ENCODE assay signal across 21 mouse cellular contexts in the genomic region with DNA sequence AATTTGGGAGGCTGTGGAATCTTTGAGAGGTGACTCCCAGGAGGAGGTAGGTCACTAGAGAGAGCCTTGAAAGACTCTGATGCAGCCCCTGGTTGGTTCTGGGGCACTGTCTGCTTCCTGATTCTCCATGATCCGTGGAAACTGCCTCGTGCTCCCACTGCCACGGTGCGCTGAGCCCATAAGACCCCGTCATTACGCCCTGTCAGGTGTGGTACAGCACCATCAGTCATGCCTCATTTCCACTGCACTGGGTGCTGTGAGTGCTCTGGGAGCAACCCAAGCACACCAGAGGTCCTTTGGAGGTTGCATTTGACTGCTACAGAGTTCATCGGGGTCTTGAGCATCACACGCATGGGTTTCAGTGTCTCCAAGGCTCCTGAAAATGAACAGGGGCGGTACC.
DNase-seq lines count a peak whose midpoint lies in the region; ATAC-seq and TF ChIP-seq lines count a peak whose summit lies in the region.
"Had no signal": no experiment of that assay in that cellular context is flagged by ENCODE, and none has a peak within 500 bp of the region (broad histone marks: within the 10 kb centered on the region; RNA-seq: fewer than 3 reads in every experiment).

No protein-coding gene starts in this region.

- no peaks in the 10 kb centered on the region for H3K9me3 ChIP-seq in kidney, embryonic 15.5 days (replicated peaks)
- H3K9me3 ChIP-seq in kidney, postnatal 0 days (replicated peaks; ENCODE audit: low read length): no peaks in the 10 kb centered on the region
- H3K9me3 ChIP-seq: embryonic facial prominence, embryonic 13.5 days; embryonic facial prominence, embryonic 15.5 days; forebrain, embryonic 10.5 days; forebrain, embryonic 12.5 days had no signal

- H3K4me3 ChIP-seq in kidney, embryonic 15.5 days (replicated peaks): no peak overlapping the region
- no peak overlapping the region for H3K4me3 ChIP-seq in kidney, postnatal 0 days (replicated peaks; ENCODE audit: low read depth, low read length)
- H3K4me3 ChIP-seq: embryonic facial prominence, embryonic 13.5 days; embryonic facial prominence, embryonic 15.5 days; erythroblast, embryonic 14.5 days; forebrain, embryonic 10.5 days; forebrain, embryonic 12.5 days had no signal

- no peak overlapping the region for H3K9ac ChIP-seq in kidney, embryonic 15.5 days
- H3K9ac ChIP-seq in kidney, postnatal 0 days (ENCODE audit: low read depth, low read length): no peak overlapping the region
- H3K9ac ChIP-seq: embryonic facial prominence, embryonic 13.5 days; embryonic facial prominence, embryonic 15.5 days; forebrain, embryonic 12.5 days had no signal

- ATAC-seq in kidney, embryonic 15.5 days (replicated peaks; ENCODE audit: low FRiP score): peak; percentile 75
- no peak for ATAC-seq in kidney, postnatal 0 days (replicated peaks; ENCODE audit: low FRiP score, low read depth)
- ATAC-seq: forebrain, embryonic 14.5 days; forebrain, embryonic 16.5 days had no signal

- 40% methylated on average over 9 of the region's 9 CpGs for WGBS in kidney, embryonic 15.5 days
- WGBS in kidney, postnatal 0 days: 45% methylated on average over 9 of the region's 9 CpGs

- no peaks in the 10 kb centered on the region for H3K27me3 ChIP-seq in kidney, embryonic 15.5 days
- no peaks in the 10 kb centered on the region for H3K27me3 ChIP-seq in kidney, postnatal 0 days (ENCODE audit: insufficient read depth, low read length)
- H3K27me3 ChIP-seq: embryonic facial prominence, embryonic 13.5 days; embryonic facial prominence, embryonic 15.5 days; forebrain, embryonic 12.5 days had no signal

- no peaks in the 10 kb centered on the region for H3K36me3 ChIP-seq in kidney, embryonic 15.5 days
- H3K36me3 ChIP-seq in kidney, postnatal 0 days (ENCODE audit: insufficient read depth, low read length): no peaks in the 10 kb centered on the region
- H3K36me3 ChIP-seq: embryonic facial prominence, embryonic 13.5 days; embryonic facial prominence, embryonic 15.5 days; forebrain, embryonic 10.5 days; forebrain, embryonic 12.5 days had no signal

- no peak overlapping the region for H3K4me2 ChIP-seq in kidney, embryonic 15.5 days
- H3K4me2 ChIP-seq in kidney, postnatal 0 days (ENCODE audit: low read length): no peak overlapping the region
- H3K4me2 ChIP-seq: embryonic facial prominence, embryonic 13.5 days; embryonic facial prominence, embryonic 15.5 days; forebrain, embryonic 12.5 days had no signal

- no peak for DNase-seq in kidney, postnatal 36 days
- peak; percentile 14 for DNase-seq in kidney, postnatal 0 days (ENCODE audit: low spot score)
- DNase-seq in kidney, adult 9 months: no peak
- DNase-seq: adrenal gland, adult 2 months; adrenal gland, postnatal 10 days; adrenal gland, postnatal 25 days; cerebellum, adult 11 months; cerebellum, adult 18-20 months; cerebellum, adult 8-10 months; cerebellum, adult 9-11 months; cerebellum, postnatal 14 days; cerebellum, postnatal 36 days; embryo, embryonic 11 days had no signal

- no peak for TF ChIP-seq CTCF in kidney, postnatal 0 days (IDR thresholded peaks at IDR 0.05; ENCODE audit: low read depth)

- H3K4me1 ChIP-seq in kidney, embryonic 15.5 days: peaks cover 37% of the 10 kb centered on the region
- peaks cover 13% of the 10 kb centered on the region for H3K4me1 ChIP-seq in kidney, postnatal 0 days (replicated peaks; ENCODE audit: insufficient read depth, low read length)
- H3K4me1 ChIP-seq: embryonic facial prominence, embryonic 13.5 days; forebrain, embryonic 12.5 days had no signal

- H3K27ac ChIP-seq in kidney, embryonic 15.5 days: no peak overlapping the region
- H3K27ac ChIP-seq in kidney, postnatal 0 days: no peak overlapping the region; the same call in 1 of the 2 replicates
- H3K27ac ChIP-seq: embryonic facial prominence, embryonic 13.5 days; embryonic facial prominence, embryonic 15.5 days; forebrain, embryonic 10.5 days; forebrain, embryonic 12.5 days had no signal
